Mouse (Mus musculus) forebrain, postnatal 0 days (tissue): ENCODE measurements at regions not wholly inside any gene's neighbourhood (a gene's known extent, or its start where the extent isn't known, plus 50 kb on each side); places are given as distances from the start of the nearest gene placed in this dataset.

Source experiments
- ATAC-seq: fragments of 200-750 bp; cut with Nextera tagmentation; 2 replicates; pipeline ENCODE4 v1.8.0; 2017; ENCODE audit warnings: mild to moderate bottlenecking, moderate library complexity
- DNase-seq: peaks from one replicate; pipeline ENCODE4 v3.0.0-alpha.2; 2015
- H3K27ac ChIP-seq: fragments of 300-500 bp; sonication (generic); 2 replicates; pipeline ENCODE4 v1.5.1; 2014; ENCODE audit warnings: low read depth, mild to moderate bottlenecking, antibody characterized with exemption, low read length, moderate library complexity, mixed read lengths
- H3K27me3 ChIP-seq: fragments of 300-500 bp; sonication (generic); 2 replicates; pipeline ENCODE4 v1.6.1; 2014; ENCODE audit warnings: mild to moderate bottlenecking, low read length, mixed read lengths; ENCODE audit not compliant: insufficient read depth
- H3K36me3 ChIP-seq: fragments of 300-500 bp; sonication (generic); 2 replicates; pipeline ENCODE4 v1.6.1; 2014; ENCODE audit warnings: mild to moderate bottlenecking, moderate library complexity; ENCODE audit not compliant: insufficient read depth
- H3K4me1 ChIP-seq: fragments of 300-500 bp; sonication (generic); 2 replicates; pipeline ENCODE4 v1.6.1; 2014; ENCODE audit warnings: antibody characterized with exemption; ENCODE audit not compliant: insufficient read depth
- H3K4me2 ChIP-seq: fragments of 300-500 bp; sonication (generic); 2 replicates; pipeline ENCODE4 v1.6.1; 2014; ENCODE audit warnings: low read depth, mild to moderate bottlenecking, moderate library complexity
- H3K4me3 ChIP-seq: fragments of 300-500 bp; sonication (generic); 2 replicates; pipeline ENCODE4 v1.5.1; 2014; ENCODE audit warnings: low read depth, low read length, mixed read lengths
- H3K9ac ChIP-seq: fragments of 300-500 bp; sonication (generic); 2 replicates; pipeline ENCODE4 v1.6.1; 2014; ENCODE audit warnings: mild to moderate bottlenecking
- H3K9me3 ChIP-seq: fragments of 300-500 bp; sonication (generic); 2 replicates; pipeline ENCODE4 v1.6.1; 2016; ENCODE audit warnings: low read length
- CTCF ChIP-seq: sonication (generic); IDR thresholded peaks from 2 replicates; pipeline ENCODE4 v1.5.1; 2016; ENCODE audit warnings: antibody characterized with exemption, control low read depth, low read depth
- WGBS: fragments of 180-500 bp; shearing (Covaris S2); extraction: QIAGEN DNeasy Blood & Tissue Kit; methylation state at CpG from one replicate; pipeline ENCODE4 v1.1.7; 2014; 5-methylcytosine and 5-hydroxymethylcytosine counted together

GRCm38 (mm10) chr16:93427264-93427663 is 176.6 kb downstream of the Setd4 start:
- H3K9me3 ChIP-seq = no peaks in the 10 kb centered on the region
- no peak overlapping the region for H3K4me2 ChIP-seq
- H3K27me3 ChIP-seq = no peaks in the 10 kb centered on the region
- H3K4me1 ChIP-seq = 0 out of 2 replicates have a peak, but pooled peaks cover 6% of the 10 kb centered on the region
- no peak for TF ChIP-seq CTCF
- H3K9ac ChIP-seq = no peak overlapping the region
- H3K4me3 ChIP-seq = no peak overlapping the region
- no peak overlapping the region for H3K27ac ChIP-seq
- H3K36me3 ChIP-seq = no peaks in the 10 kb centered on the region
- 88% methylated on average over 4 of the region's 4 CpGs for WGBS
- ATAC-seq = no peak
- DNase-seq = no peak

- 83% methylated on average over 6 of the region's 6 CpGs for WGBS
- ATAC-seq (no peak), DNase-seq (no peak)
- H3K9me3 ChIP-seq = no peaks in the 10 kb centered on the region
- no peak for TF ChIP-seq CTCF
- H3K27me3 ChIP-seq = no peaks in the 10 kb centered on the region
- 0 out of 2 replicates have a peak, but pooled peaks cover 6% of the 10 kb centered on the region for H3K4me1 ChIP-seq
- no peak overlapping the region for H3K4me3 ChIP-seq
- no peak overlapping the region for H3K9ac ChIP-seq
- H3K27ac ChIP-seq = no peak overlapping the region
- no peaks in the 10 kb centered on the region for H3K36me3 ChIP-seq
- no peak overlapping the region for H3K4me2 ChIP-seq
Observed at GRCm38 (mm10) chr16:93425731-93426130, 178.1 kb downstream of the Setd4 start.

- no peaks in the 10 kb centered on the region for H3K9me3 ChIP-seq
- 0 out of 2 replicates have a peak overlapping the region, but pooled peaks have one; percentile 10 for H3K9ac ChIP-seq
- H3K4me2 ChIP-seq = peak overlapping the region; percentile 39
- ATAC-seq = peak; percentile 53; the same call in 1 of the 2 replicates
- 14% methylated on average over 13 of the region's 13 CpGs for WGBS
- peak; percentile 34 for DNase-seq
- H3K36me3 ChIP-seq = no peaks in the 10 kb centered on the region
- no peak for TF ChIP-seq CTCF
- H3K27ac ChIP-seq = no peak overlapping the region
- H3K4me1 ChIP-seq = 0 out of 2 replicates have a peak, but pooled peaks cover 6% of the 10 kb centered on the region
- H3K4me3 ChIP-seq = no peak overlapping the region
- H3K27me3 ChIP-seq = no peaks in the 10 kb centered on the region
Observed at GRCm38 (mm10) chr16:93423174-93423573, 180.7 kb downstream of the Setd4 start.

- Histone ChIP-seq H3K9me3 (no peaks in the 10 kb centered on the region), H3K4me1 (0 out of 2 replicates have a peak, but pooled peaks cover 6% of the 10 kb centered on the region), H3K9ac (no peak overlapping the region), H3K27ac (no peak overlapping the region), H3K36me3 (no peaks in the 10 kb centered on the region), H3K27me3 (no peaks in the 10 kb centered on the region), H3K4me3 (no peak overlapping the region), H3K4me2 (no peak overlapping the region)
- no peak for TF ChIP-seq CTCF
- WGBS = 75% methylated on average over 13 of the region's 13 CpGs
- DNase-seq (no peak), ATAC-seq (no peak)
Observed at GRCm38 (mm10) chr16:93422221-93422620, 181.6 kb downstream of the Setd4 start.

GRCm38 (mm10) chr16:93418246-93418645 is 185.6 kb downstream of the Setd4 start:
- no peak for ATAC-seq
- H3K4me1 ChIP-seq = 0 out of 2 replicates have a peak, but pooled peaks cover 6% of the 10 kb centered on the region
- H3K27ac ChIP-seq = no peak overlapping the region
- no peak for TF ChIP-seq CTCF
- H3K9me3 ChIP-seq = no peaks in the 10 kb centered on the region
- no peak overlapping the region for H3K9ac ChIP-seq
- H3K4me3 ChIP-seq = no peak overlapping the region
- no peak for DNase-seq
- H3K4me2 ChIP-seq = no peak overlapping the region
- H3K36me3 ChIP-seq = no peaks in the 10 kb centered on the region
- no peaks in the 10 kb centered on the region for H3K27me3 ChIP-seq
- WGBS = 83% methylated on average over 8 of the region's 8 CpGs

GRCm38 (mm10) chr16:93417831-93418230 is 186.0 kb downstream of the Setd4 start:
- H3K9ac ChIP-seq = no peak overlapping the region
- no peak for TF ChIP-seq CTCF
- no peaks in the 10 kb centered on the region for H3K9me3 ChIP-seq
- no peaks in the 10 kb centered on the region for H3K27me3 ChIP-seq
- no peak overlapping the region for H3K27ac ChIP-seq
- H3K36me3 ChIP-seq = no peaks in the 10 kb centered on the region
- ATAC-seq = no peak
- no peak overlapping the region for H3K4me3 ChIP-seq
- DNase-seq = no peak
- H3K4me1 ChIP-seq = 0 out of 2 replicates have a peak, but pooled peaks cover 2% of the 10 kb centered on the region
- H3K4me2 ChIP-seq = no peak overlapping the region
- 94% methylated on average over 8 of the region's 8 CpGs for whole genome bisulfite sequencing

- H3K9ac ChIP-seq = no peak overlapping the region
- no peak overlapping the region for H3K27ac ChIP-seq
- ATAC-seq = no peak
- no peak for DNase-seq
- H3K9me3 ChIP-seq = 0 out of 2 replicates have a peak, but pooled peaks cover 4% of the 10 kb centered on the region
- no peaks in the 10 kb centered on the region for H3K27me3 ChIP-seq
- H3K4me1 ChIP-seq = no peaks in the 10 kb centered on the region
- H3K4me3 ChIP-seq = no peak overlapping the region
- no peak for TF ChIP-seq CTCF
- no peaks in the 10 kb centered on the region for H3K36me3 ChIP-seq
- H3K4me2 ChIP-seq = no peak overlapping the region
- 67% methylated on average over 16 of the region's 16 CpGs for WGBS
Observed at GRCm38 (mm10) chr16:93392024-93392675, 211.7 kb downstream of the Setd4 start.
